ENCODE assay signal across 8 mouse cellular contexts in genomic region chr3:127071471-127071870, GRCm38 (mm10).
DNase-seq lines count a peak whose midpoint lies in the region; TF ChIP-seq lines count a peak whose summit lies in the region.
"Had no signal": no experiment of that assay in that cellular context is flagged by ENCODE, and none has a peak within 500 bp of the region (broad histone marks: within the 10 kb centered on the region; RNA-seq: fewer than 3 reads in every experiment).

No protein-coding gene starts in this region.

- no peak for TF ChIP-seq CTCF in layer of hippocampus, adult 2 months (conservative IDR thresholded peaks at IDR 0.05)

- DNase-seq in lung, postnatal 14 days, result peak; percentile 28
- DNase-seq in lung, adult 18-20 months, result no peak
- DNase-seq in cerebellum, postnatal 25 days, result peak; percentile 76 to 91
- DNase-seq in layer of hippocampus, adult 2 months (ENCODE audit: low spot score in 2 of 2), result peak; percentile 48 to 67
- DNase-seq in skeletal muscle tissue, adult 2 months (ENCODE audit: low read depth, low spot score), result peak; percentile 15
- DNase-seq in adrenal gland, adult 18-20 months (ENCODE audit: low spot score in 2 of 2), result no peak
- DNase-seq in adrenal gland, adult (ENCODE audit: inconsistent age in 2 of 2, low spot score in 1 of 2), result no peak

- peak overlapping the region; percentile 73 for H3K27ac ChIP-seq in layer of hippocampus, adult 2 months
- H3K27ac ChIP-seq: hindbrain, embryonic 14.5 days had no signal

- no peak overlapping the region for H3K4me3 ChIP-seq in layer of hippocampus, adult 2 months

Comparison
In these comparisons a context has a peak if more than half of its experiments do, and no peak if none do; other contexts are left out.
1. DNase-seq: peak in lung, postnatal 14 days (single experiment), cerebellum, postnatal 25 days (2 of 2), layer of hippocampus, adult 2 months (2 of 2) and skeletal muscle tissue, adult 2 months (single experiment); none in lung, adult 18-20 months (0 of 2), adrenal gland, adult 18-20 months (0 of 2) and adrenal gland, adult (0 of 2).